Mouse (Mus musculus) heart, embryonic 12.5 days (tissue): ENCODE data around the gene Hipk4. TPM values are rescaled to one million over a fixed set of nuclear protein-coding genes. Genes with fewer than 3 reads are reported as not detected.

Experiments
- ATAC-seq: fragments of 200-750 bp; cut with Nextera tagmentation; 2 replicates; pipeline ENCODE4 v1.8.0; 2017; ENCODE audit warnings: moderate TSS enrichment, moderate library complexity; ENCODE audit not compliant: insufficient number of reproducible peaks, low FRiP score
- H3K27ac ChIP-seq: fragments of 300-500 bp; sonication (generic); 2 replicates; pipeline ENCODE4 v1.5.1; 2016; ENCODE audit warnings: mild to moderate bottlenecking, moderate library complexity; ENCODE audit not compliant: poor library complexity, severe bottlenecking
- H3K27me3 ChIP-seq: fragments of 300-500 bp; sonication (generic); replicated peaks from 2 replicates; pipeline ENCODE4 v1.6.1; 2016; ENCODE audit warnings: mild to moderate bottlenecking, moderate library complexity
- H3K36me3 ChIP-seq: fragments of 300-500 bp; sonication (generic); 2 replicates; pipeline ENCODE4 v1.6.1; 2016; ENCODE audit warnings: mild to moderate bottlenecking, moderate library complexity
- H3K4me1 ChIP-seq: fragments of 300-500 bp; sonication (generic); replicated peaks from 2 replicates; pipeline ENCODE4 v1.6.1; 2016; ENCODE audit warnings: mild to moderate bottlenecking
- H3K4me2 ChIP-seq: fragments of 300-500 bp; sonication (generic); 2 replicates; pipeline ENCODE4 v1.6.1; 2016; ENCODE audit warnings: mild to moderate bottlenecking, moderate library complexity
- H3K4me3 ChIP-seq: fragments of 300-500 bp; sonication (generic); 2 replicates; pipeline ENCODE4 v1.5.1; 2016; ENCODE audit warnings: mild to moderate bottlenecking
- H3K9ac ChIP-seq: fragments of 300-500 bp; sonication (generic); 2 replicates; pipeline ENCODE4 v1.6.1; 2016; ENCODE audit warnings: mild to moderate bottlenecking, moderate library complexity
- H3K9me3 ChIP-seq: fragments of 300-500 bp; sonication (generic); replicated peaks from 2 replicates; pipeline ENCODE4 v1.6.1; 2016; ENCODE audit warnings: mild to moderate bottlenecking, moderate library complexity
- WGBS: fragments of 180-500 bp; shearing (Covaris S2); methylation state at CpG from one replicate; pipeline ENCODE4 v1.1.7; 2016; 5-methylcytosine and 5-hydroxymethylcytosine counted together
- polyA plus RNA-seq: library from polyadenylated mRNA; unstranded; fragments of >200 nt; fragmentation: Nextera tagmentation; extraction: Ambion mirVana; gene quantifications from 2 replicates; pipeline ENCODE4 v1.2.1, GENCODE M21; 2016

The Hipk4 gene
- polyA plus RNA-seq, 1 experiment from 2014 or later: 0.31 TPM

- Histone ChIP-seq H3K27ac (no peak overlapping the region), H3K4me2 (peak overlapping the region; percentile 98; the same call in 1 of the 2 replicates), H3K36me3 (peaks cover 23% of the 10 kb centered on the region), H3K4me3 (no peak overlapping the region), H3K9me3 (no peaks in the 10 kb centered on the region), H3K4me1 (peaks cover 20% of the 10 kb centered on the region), H3K9ac (no peak overlapping the region; the same call in 1 of the 2 replicates), H3K27me3 (no peaks in the 10 kb centered on the region)
- 71% methylated on average over 16 of the region's 16 CpGs for WGBS
- ATAC-seq: no peak
Measured at GRCm38 (mm10) chr7:27541431-27541830, 18.4 kb downstream of the Hipk4 start.

GRCm38 (mm10) chr7:27541922-27542321 lies 18.9 kb downstream of the Hipk4 start:
- H3K9ac ChIP-seq: peak overlapping the region; percentile 85
- peak overlapping the region; percentile 57 for H3K4me3 ChIP-seq
- 48% methylated on average over 5 of the region's 5 CpGs for WGBS
- no peak for ATAC-seq
- peak overlapping the region; percentile 98 for H3K4me2 ChIP-seq
- peaks cover 20% of the 10 kb centered on the region for H3K4me1 ChIP-seq
- H3K9me3 ChIP-seq: no peaks in the 10 kb centered on the region
- H3K27ac ChIP-seq: no peak overlapping the region
- H3K27me3 ChIP-seq: no peaks in the 10 kb centered on the region
- H3K36me3 ChIP-seq: peaks cover 20% of the 10 kb centered on the region; the same call in 1 of the 2 replicates

GRCm38 (mm10) chr7:27542392-27543033 lies 19.4 kb downstream of the Hipk4 start:
- H3K36me3 ChIP-seq: peaks cover 14% of the 10 kb centered on the region; the same call in 1 of the 2 replicates
- no peaks in the 10 kb centered on the region for H3K27me3 ChIP-seq
- 2% methylated on average over 30 of the region's 30 CpGs for WGBS
- H3K9ac ChIP-seq: peak overlapping the region; percentile 85
- H3K9me3 ChIP-seq: no peaks in the 10 kb centered on the region
- ATAC-seq: peak; percentile 91
- peak overlapping the region; percentile 57 for H3K4me3 ChIP-seq
- H3K4me1 ChIP-seq: peaks cover 20% of the 10 kb centered on the region
- no peak overlapping the region for H3K27ac ChIP-seq
- H3K4me2 ChIP-seq: peak overlapping the region; percentile 98

GRCm38 (mm10) chr7:27543065-27543464 lies 20.0 kb downstream of the Hipk4 start:
- Histone ChIP-seq H3K27me3 (no peaks in the 10 kb centered on the region), H3K4me3 (peak overlapping the region; percentile 57), H3K9me3 (no peaks in the 10 kb centered on the region), H3K4me2 (peak overlapping the region; percentile 98), H3K36me3 (peaks cover 9% of the 10 kb centered on the region; the same call in 1 of the 2 replicates), H3K4me1 (peaks cover 20% of the 10 kb centered on the region), H3K9ac (peak overlapping the region; percentile 85; the same call in 1 of the 2 replicates), H3K27ac (no peak overlapping the region)
- no peak for ATAC-seq
- WGBS: 47% methylated on average over 6 of the region's 6 CpGs

- H3K36me3 ChIP-seq: peaks cover 5% of the 10 kb centered on the region; the same call in 1 of the 2 replicates
- H3K9ac ChIP-seq: no peak overlapping the region
Measured at GRCm38 (mm10) chr7:27543851-27544250, 20.8 kb downstream of the Hipk4 start.

GRCm38 (mm10) chr7:27544675-27545370 lies 21.8 kb downstream of the Hipk4 start:
- Histone ChIP-seq H3K4me2 (no peak overlapping the region), H3K9ac (no peak overlapping the region), H3K27ac (no peak overlapping the region), H3K36me3 (no peaks in the 10 kb centered on the region), H3K9me3 (no peaks in the 10 kb centered on the region), H3K27me3 (no peaks in the 10 kb centered on the region), H3K4me3 (no peak overlapping the region), H3K4me1 (peaks cover 20% of the 10 kb centered on the region)
- no peak for ATAC-seq
- WGBS: 82% methylated on average over 12 of the region's 12 CpGs

More at GRCm38 (mm10) chr7:27543851-27544250, 20.8 kb downstream of the Hipk4 start:
- H3K27me3 ChIP-seq: no peaks in the 10 kb centered on the region
- peaks cover 20% of the 10 kb centered on the region for H3K4me1 ChIP-seq
- no peak overlapping the region for H3K4me2 ChIP-seq
- 72% methylated on average over 4 of the region's 4 CpGs for WGBS
- H3K9me3 ChIP-seq: no peaks in the 10 kb centered on the region
- ATAC-seq: no peak
- H3K4me3 ChIP-seq: no peak overlapping the region
- H3K27ac ChIP-seq: peak overlapping the region; percentile 10; the same call in 1 of the 2 replicates

- 67% methylated on average over 6 of the region's 6 CpGs for WGBS
- H3K9ac ChIP-seq: no peak overlapping the region
- H3K27ac ChIP-seq: no peak overlapping the region
- H3K27me3 ChIP-seq: no peaks in the 10 kb centered on the region
- no peak overlapping the region for H3K4me2 ChIP-seq
- H3K4me3 ChIP-seq: no peak overlapping the region
- ATAC-seq: no peak
- H3K9me3 ChIP-seq: no peaks in the 10 kb centered on the region
- peaks cover 12% of the 10 kb centered on the region for H3K4me1 ChIP-seq
- no peaks in the 10 kb centered on the region for H3K36me3 ChIP-seq
Measured at GRCm38 (mm10) chr7:27549597-27549996, 26.5 kb downstream of the Hipk4 start.

GRCm38 (mm10) chr7:27552070-27552469 lies 29.0 kb downstream of the Hipk4 start:
- Histone ChIP-seq H3K4me1 (peaks cover 9% of the 10 kb centered on the region), H3K4me3 (peak overlapping the region; percentile 83), H3K27me3 (no peaks in the 10 kb centered on the region), H3K27ac (no peak overlapping the region), H3K4me2 (peak overlapping the region; percentile 90), H3K36me3 (peaks cover 16% of the 10 kb centered on the region), H3K9ac (peak overlapping the region; percentile 88; the same call in 1 of the 2 replicates), H3K9me3 (no peaks in the 10 kb centered on the region)
- WGBS: 53% methylated on average over 5 of the region's 5 CpGs
- ATAC-seq: no peak

- peak within 1 kb of the TSS; percentile 83 for H3K4me3 ChIP-seq
- H3K4me1 ChIP-seq: peaks cover 9% of the 10 kb centered on the region
- H3K4me2 ChIP-seq: peak within 1 kb of the TSS; percentile 90
- no peaks in the 10 kb centered on the region for H3K9me3 ChIP-seq
- peak; percentile 99 for ATAC-seq
- H3K36me3 ChIP-seq: peaks cover 16% of the 10 kb centered on the region
- under 1% methylated on average over 41 of the region's 41 CpGs for WGBS
- no peaks in the 10 kb centered on the region for H3K27me3 ChIP-seq
- H3K27ac ChIP-seq: peak within 1 kb of the TSS; percentile 11; the same call in 1 of the 2 replicates
- H3K9ac ChIP-seq: peak within 1 kb of the TSS; percentile 88
Measured at GRCm38 (mm10) chr7:27552931-27553513, 30.0 kb downstream of the Hipk4 start, which contains the start of the genes Pld3 and 2310022A10Rik. Gene Pld3 (minus strand): TSS chr7:27553218. Gene 2310022A10Rik (plus strand): TSS chr7:27553233.

GRCm38 (mm10) chr7:27560291-27560887 lies 37.3 kb downstream of the Hipk4 start:
- peaks cover 78% of the 10 kb centered on the region for H3K36me3 ChIP-seq
- H3K27ac ChIP-seq: peak overlapping the region; percentile 82
- peak overlapping the region; percentile 39 for H3K4me2 ChIP-seq
- peak overlapping the region; percentile 27 for H3K4me3 ChIP-seq
- peak overlapping the region; percentile 37; the same call in 1 of the 2 replicates for H3K9ac ChIP-seq
- peaks cover 22% of the 10 kb centered on the region for H3K4me1 ChIP-seq
- WGBS: 53% methylated on average over 8 of the region's 8 CpGs
- ATAC-seq: no peak
- no peaks in the 10 kb centered on the region for H3K27me3 ChIP-seq
- no peaks in the 10 kb centered on the region for H3K9me3 ChIP-seq
